Mouse (Mus musculus) cortical plate, adult 2 months (tissue): ENCODE measurements around the gene March1. TPM values are rescaled to one million over a fixed set of nuclear protein-coding genes. Genes with fewer than 3 reads are reported as not detected.

Source experiments
- H3K27ac ChIP-seq: fragments of 200-500 bp; 2 replicates; pipeline ENCODE4 v1.5.1; 2012; ENCODE audit warnings: low read length, control low read depth, inconsistent platforms; ENCODE audit not compliant: insufficient read depth
- H3K4me1 ChIP-seq: fragments of 200-500 bp; 2 replicates; pipeline ENCODE4 v1.6.1; 2011; ENCODE audit warnings: low read length; ENCODE audit not compliant: control insufficient read depth, insufficient read depth
- H3K4me3 ChIP-seq: fragments of 200-500 bp; 2 replicates; pipeline ENCODE4 v1.5.1; 2011; ENCODE audit warnings: mild to moderate bottlenecking, low read length, control low read depth; ENCODE audit not compliant: insufficient read depth
- CTCF ChIP-seq: fragments of 200-500 bp; IDR thresholded peaks from 2 replicates; pipeline ENCODE4 v1.5.1; 2011; ENCODE audit warnings: mild to moderate bottlenecking, control low read depth, low read length; ENCODE audit not compliant: insufficient read depth; ENCODE audit errors: extremely low read depth
- POLR2A ChIP-seq: fragments of 200-500 bp; IDR thresholded peaks from 2 replicates; pipeline ENCODE4 v1.6.1; 2011; ENCODE audit warnings: mild to moderate bottlenecking, low read length, control low read depth; ENCODE audit not compliant: insufficient read depth; ENCODE audit errors: extremely low read depth
- polyA plus RNA-seq: library from polyadenylated mRNA; depleted of rRNA; stranded (reverse); fragments of >200 nt; gene quantifications from 2 replicates; pipeline ENCODE4 v1.2.3, GENCODE M21; 2012; rRNA removed

Gene March1
- 15.0 and 16.8 TPM in 2 replicates for polyA plus RNA-seq

- Histone ChIP-seq H3K4me3 (peak within 1 kb of the TSS; percentile 69), H3K27ac (peak within 1 kb of the TSS; percentile 31; the same call in 1 of the 2 replicates), H3K4me1 (peaks cover 2% of the 10 kb centered on the region; the same call in 1 of the 2 replicates)
- no peak for TF ChIP-seq CTCF
- peak; percentile 69; the same call in 1 of the 2 replicates for TF ChIP-seq POLR2A
Measured at GRCm38 (mm10) chr8:65617871-65618751, at the start of gene March1. TSS of gene March1 (plus strand) at chr8:65617900.

GRCm38 (mm10) chr8:65586909-65587308 is 30.8 kb upstream of the March1 start:
- TF ChIP-seq POLR2A, result no peak
- TF ChIP-seq CTCF, result no peak
- Histone ChIP-seq H3K4me1 (no peaks in the 10 kb centered on the region), H3K27ac (no peak overlapping the region)

GRCm38 (mm10) chr8:65603241-65603640 is 14.5 kb upstream of the March1 start:
- TF ChIP-seq CTCF (no peak), POLR2A (no peak)
- Histone ChIP-seq H3K4me3 (no peak overlapping the region), H3K4me1 (no peaks in the 10 kb centered on the region), H3K27ac (no peak overlapping the region)

More at GRCm38 (mm10) chr8:65586909-65587308, 30.8 kb upstream of the March1 start:
- H3K4me3 ChIP-seq, result no peak overlapping the region

GRCm38 (mm10) chr8:65609509-65609908 is 8.2 kb upstream of the March1 start:
- Histone ChIP-seq H3K4me3 (no peak overlapping the region), H3K27ac (no peak overlapping the region), H3K4me1 (no peaks in the 10 kb centered on the region)
- no peak for TF ChIP-seq CTCF
- TF ChIP-seq POLR2A, result no peak

GRCm38 (mm10) chr8:65618966-65619365 is 1.3 kb downstream of the March1 start:
- no peak overlapping the region for H3K27ac ChIP-seq
- TF ChIP-seq CTCF (no peak), POLR2A (no peak)
- peak overlapping the region; percentile 69 for H3K4me3 ChIP-seq
- peaks cover 2% of the 10 kb centered on the region; the same call in 1 of the 2 replicates for H3K4me1 ChIP-seq

GRCm38 (mm10) chr8:65644931-65645330 is 27.2 kb downstream of the March1 start:
- TF ChIP-seq CTCF (no peak), POLR2A (no peak)
- H3K4me1 ChIP-seq, result no peaks in the 10 kb centered on the region; the same call in 1 of the 2 replicates
- no peak overlapping the region for H3K4me3 ChIP-seq
- H3K27ac ChIP-seq, result no peak overlapping the region; the same call in 1 of the 2 replicates

GRCm38 (mm10) chr8:65645502-65645901 is 27.8 kb downstream of the March1 start:
- Histone ChIP-seq H3K27ac (peak overlapping the region; percentile 46; the same call in 1 of the 2 replicates), H3K4me3 (no peak overlapping the region), H3K4me1 (no peaks in the 10 kb centered on the region; the same call in 1 of the 2 replicates)
- TF ChIP-seq CTCF (no peak), POLR2A (no peak)

- Histone ChIP-seq H3K27ac (no peak overlapping the region), H3K4me1 (no peaks in the 10 kb centered on the region; the same call in 1 of the 2 replicates), H3K4me3 (no peak overlapping the region)
- no peak for TF ChIP-seq CTCF
- TF ChIP-seq POLR2A, result no peak
Measured at GRCm38 (mm10) chr8:65645945-65646344, 28.2 kb downstream of the March1 start.

- no peak overlapping the region for H3K4me3 ChIP-seq
- H3K4me1 ChIP-seq, result no peaks in the 10 kb centered on the region; the same call in 1 of the 2 replicates
- TF ChIP-seq POLR2A (no peak), CTCF (no peak)
- no peak overlapping the region for H3K27ac ChIP-seq
Measured at GRCm38 (mm10) chr8:65655924-65656323, 38.2 kb downstream of the March1 start.

- H3K27ac ChIP-seq, result no peak overlapping the region
- H3K4me3 ChIP-seq, result no peak overlapping the region
- H3K4me1 ChIP-seq, result no peaks in the 10 kb centered on the region
- TF ChIP-seq CTCF (no peak), POLR2A (no peak)
Measured at GRCm38 (mm10) chr8:65661885-65662284, 44.2 kb downstream of the March1 start.
